Mouse (Mus musculus) midbrain, embryonic 13.5 days (tissue): Measurements from ENCODE around the gene Comt. TPM values are rescaled to one million over a fixed set of nuclear protein-coding genes. Genes with fewer than 3 reads are reported as not detected.

Experiments used
- ATAC-seq: fragments of 200-750 bp; cut with Nextera tagmentation; 2 replicates; pipeline ENCODE4 v1.8.0; 2017; ENCODE audit warnings: mild to moderate bottlenecking, moderate TSS enrichment, moderate library complexity
- H3K27ac ChIP-seq: fragments of 300-500 bp; sonication (generic); 2 replicates; pipeline ENCODE4 v1.5.1; 2015; ENCODE audit warnings: inconsistent platforms, mild to moderate bottlenecking, moderate library complexity
- H3K27me3 ChIP-seq: fragments of 300-500 bp; sonication (generic); 2 replicates; pipeline ENCODE4 v1.6.1; 2015; ENCODE audit warnings: mild to moderate bottlenecking, inconsistent platforms
- H3K36me3 ChIP-seq: fragments of 300-500 bp; sonication (generic); 2 replicates; pipeline ENCODE4 v1.6.1; 2015; ENCODE audit warnings: mild to moderate bottlenecking, inconsistent platforms
- H3K4me1 ChIP-seq: fragments of 300-500 bp; sonication (generic); replicated peaks from 2 replicates; pipeline ENCODE4 v1.6.1; 2015; ENCODE audit warnings: inconsistent platforms
- H3K4me2 ChIP-seq: fragments of 300-500 bp; sonication (generic); replicated peaks from 2 replicates; pipeline ENCODE4 v1.6.1; 2015; ENCODE audit warnings: moderate library complexity, mild to moderate bottlenecking, inconsistent platforms
- H3K4me3 ChIP-seq: fragments of 300-500 bp; sonication (generic); replicated peaks from 2 replicates; pipeline ENCODE4 v1.5.1; 2015; ENCODE audit warnings: mild to moderate bottlenecking, inconsistent platforms
- H3K9ac ChIP-seq: fragments of 300-500 bp; sonication (generic); replicated peaks from 2 replicates; pipeline ENCODE4 v1.6.1; 2015; ENCODE audit warnings: mild to moderate bottlenecking, inconsistent platforms
- H3K9me3 ChIP-seq: fragments of 300-500 bp; sonication (generic); 2 replicates; pipeline ENCODE4 v1.6.1; 2016; ENCODE audit warnings: mild to moderate bottlenecking, inconsistent platforms
- WGBS: fragments of 180-500 bp; shearing (Covaris S2); methylation state at CpG from one replicate; pipeline ENCODE4 v1.1.7; 2015; 5-methylcytosine and 5-hydroxymethylcytosine counted together
- polyA plus RNA-seq: library from polyadenylated mRNA; unstranded; fragments of >200 nt; fragmentation: Nextera tagmentation; extraction: Ambion mirVana; gene quantifications from 2 replicates; pipeline ENCODE4 v1.2.1, GENCODE M21; 2015

Gene Comt
- polyA plus RNA-seq, 1 experiment from 2014 or later = 78.8 TPM

DNA sequence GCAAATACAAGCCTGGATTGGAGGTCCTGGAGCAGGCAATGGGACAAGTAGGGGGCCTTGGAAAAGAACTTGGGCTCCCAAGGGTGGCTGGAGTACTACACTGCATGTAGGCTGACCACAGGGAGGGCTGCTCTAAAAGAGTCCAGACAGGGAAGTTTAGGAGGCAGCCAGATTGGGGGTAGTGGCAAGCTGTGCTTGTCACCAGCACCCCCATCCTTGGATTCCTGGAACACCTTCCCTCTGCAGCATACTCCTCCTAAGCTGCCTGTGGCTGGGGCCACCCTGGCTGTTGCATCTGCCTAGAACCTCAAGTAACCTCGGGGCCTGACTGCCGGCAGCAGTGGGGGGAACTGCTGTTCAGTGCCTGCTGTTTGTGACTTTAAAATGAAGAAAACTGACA is 20.8 kb downstream of the Comt start:
- Histone ChIP-seq H3K4me2 (no peak overlapping the region), H3K27ac (peak overlapping the region; percentile 69), H3K36me3 (peaks cover 88% of the 10 kb centered on the region), H3K27me3 (no peaks in the 10 kb centered on the region), H3K4me1 (peaks cover 39% of the 10 kb centered on the region), H3K4me3 (no peak overlapping the region), H3K9me3 (no peaks in the 10 kb centered on the region), H3K9ac (0 out of 2 replicates have a peak overlapping the region, but pooled peaks have one; percentile 16)
- no peak for ATAC-seq
- WGBS = 59% methylated on average over 2 of the region's 2 CpGs

DNA sequence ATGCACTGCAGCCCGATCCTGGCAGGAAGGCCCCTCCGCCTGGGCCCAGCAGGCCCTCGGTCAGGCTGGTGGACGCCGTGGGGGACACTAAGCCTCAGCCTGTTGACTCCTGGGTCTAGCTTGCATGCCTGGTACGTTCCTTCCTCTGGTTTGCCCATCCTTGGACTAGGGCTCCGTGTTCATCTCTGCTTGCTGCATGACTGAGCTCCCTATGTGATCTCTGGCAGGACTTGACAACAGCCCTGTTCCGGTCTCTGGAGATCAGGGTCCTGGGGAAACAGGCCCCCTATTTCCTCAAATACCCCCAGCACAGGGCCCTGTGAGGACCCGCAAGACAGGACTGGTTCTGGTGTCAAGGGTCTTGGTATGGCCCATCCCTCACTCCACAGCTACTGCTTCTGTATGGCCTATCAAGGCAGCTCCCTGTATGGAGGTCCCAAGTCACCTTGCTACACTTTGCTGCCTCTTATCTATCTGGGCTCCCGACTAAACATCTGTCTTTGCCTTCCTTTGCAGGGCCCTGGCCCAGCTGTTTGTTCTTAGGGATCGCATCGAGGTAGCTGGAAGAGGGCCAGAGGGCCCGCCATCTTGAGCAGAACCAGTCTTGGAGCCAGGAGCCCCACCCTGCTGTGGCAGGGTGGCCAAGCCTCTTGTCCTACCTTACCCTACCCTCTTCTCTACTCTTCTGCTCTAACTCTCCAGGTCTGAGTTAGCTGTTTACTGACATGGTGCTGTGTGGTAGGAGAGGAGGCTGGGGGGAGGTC is 21.4 kb downstream of the Comt start:
- Histone ChIP-seq H3K4me1 (peaks cover 39% of the 10 kb centered on the region), H3K9me3 (no peaks in the 10 kb centered on the region), H3K9ac (no peak overlapping the region), H3K36me3 (peaks cover 85% of the 10 kb centered on the region), H3K4me2 (no peak overlapping the region), H3K27ac (peak overlapping the region; percentile 69), H3K4me3 (no peak overlapping the region), H3K27me3 (no peaks in the 10 kb centered on the region)
- ATAC-seq = no peak
- 88% methylated on average over 13 of the region's 13 CpGs for WGBS

DNA sequence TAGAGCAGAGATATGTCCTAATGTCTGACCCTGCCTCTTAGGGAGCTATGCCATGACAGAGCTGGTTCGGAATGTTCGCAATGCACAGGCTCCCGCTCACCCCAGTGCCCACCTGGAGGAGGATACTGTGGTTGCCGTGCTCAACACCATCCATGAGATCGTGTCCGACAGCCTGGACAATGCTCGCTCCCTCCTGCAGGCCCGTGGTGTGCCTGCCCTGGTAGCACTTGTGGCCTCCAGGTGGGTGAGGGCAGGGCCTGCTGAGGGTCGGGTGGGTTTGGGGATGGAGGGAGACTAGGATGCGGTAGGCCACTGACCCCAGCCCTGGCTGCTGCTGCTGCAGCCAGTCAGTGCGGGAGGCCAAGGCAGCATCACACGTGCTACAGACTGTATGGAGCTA is 23.4 kb downstream of the Comt start:
- 91% methylated on average over 12 of the region's 12 CpGs for WGBS
- peaks cover 44% of the 10 kb centered on the region for H3K4me1 ChIP-seq

DNA sequence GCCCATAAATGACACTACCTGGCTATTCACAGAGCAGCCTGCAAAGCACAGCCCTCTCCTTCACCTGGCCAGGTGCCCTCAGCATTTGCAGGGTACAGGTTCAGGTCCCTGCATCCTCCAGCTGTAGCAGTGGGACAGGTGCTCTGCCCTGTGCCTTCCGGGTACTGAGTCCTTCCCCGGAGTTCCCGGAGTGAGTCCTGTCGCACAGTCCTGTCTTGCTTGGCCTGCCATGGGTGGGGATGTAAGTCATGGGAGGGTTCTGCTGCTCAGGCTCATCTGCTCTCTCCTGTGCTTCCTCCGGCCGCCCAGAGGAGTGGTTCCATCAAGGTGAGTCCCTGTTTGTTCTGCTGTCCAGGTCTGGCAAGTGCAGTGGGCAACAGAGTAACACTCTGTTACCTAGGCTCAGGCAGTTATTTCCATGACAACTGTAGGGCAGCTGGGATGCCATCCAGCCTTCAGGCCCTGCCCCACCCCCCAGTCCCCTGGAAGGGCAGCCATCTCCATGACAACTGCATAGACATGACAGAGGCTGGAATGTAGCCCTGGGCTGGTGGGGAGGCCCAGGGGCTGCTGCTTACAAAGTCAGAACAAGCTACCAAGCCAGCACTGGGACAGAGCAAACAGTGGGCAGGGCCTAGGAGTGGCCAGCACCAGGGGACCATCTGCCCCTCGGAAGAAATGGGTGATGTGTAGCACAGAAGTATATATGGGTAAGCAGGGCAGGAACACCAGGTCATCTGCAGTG is 26.0 kb downstream of the Comt start:
- peak overlapping the region; percentile 58 for H3K9ac ChIP-seq
- H3K36me3 ChIP-seq = peaks cover 90% of the 10 kb centered on the region
- no peaks in the 10 kb centered on the region for H3K27me3 ChIP-seq
- H3K4me2 ChIP-seq = peak overlapping the region; percentile 34
- peak; percentile 90 for ATAC-seq
- H3K4me3 ChIP-seq = 0 out of 2 replicates have a peak overlapping the region, but pooled peaks have one; percentile 3
- peak overlapping the region; percentile 91 for H3K27ac ChIP-seq
- H3K9me3 ChIP-seq = no peaks in the 10 kb centered on the region
- H3K4me1 ChIP-seq = peaks cover 54% of the 10 kb centered on the region
- 9% methylated on average over 7 of the region's 7 CpGs for WGBS

More for the DNA sequence above, 23.4 kb downstream of the Comt start:
- no peak overlapping the region for H3K4me2 ChIP-seq
- H3K4me3 ChIP-seq = no peak overlapping the region
- no peaks in the 10 kb centered on the region for H3K9me3 ChIP-seq
- H3K27ac ChIP-seq = no peak overlapping the region
- H3K9ac ChIP-seq = no peak overlapping the region
- H3K27me3 ChIP-seq = no peaks in the 10 kb centered on the region
- ATAC-seq = no peak
- peaks cover 91% of the 10 kb centered on the region for H3K36me3 ChIP-seq

DNA sequence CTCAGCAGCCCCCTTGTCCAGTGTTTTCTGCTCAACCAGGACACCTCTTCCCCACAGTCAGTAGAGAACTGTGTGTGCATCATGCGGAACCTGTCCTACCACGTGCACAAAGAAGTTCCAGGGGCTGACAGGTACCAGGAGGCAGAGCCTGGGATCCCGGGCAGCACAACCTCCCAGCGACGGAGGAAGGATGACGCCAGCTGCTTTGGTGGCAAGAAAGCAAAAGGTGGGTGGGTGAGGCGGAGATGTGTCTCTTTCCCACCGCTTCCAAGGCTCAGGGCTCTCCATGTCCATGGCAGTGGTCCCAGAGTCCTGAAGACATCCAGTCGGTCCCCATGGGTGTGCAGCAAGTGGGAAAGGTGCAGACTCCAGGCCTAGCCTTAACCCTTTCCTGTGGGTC is 26.6 kb downstream of the Comt start:
- H3K9me3 ChIP-seq = no peaks in the 10 kb centered on the region
- H3K27ac ChIP-seq = peak overlapping the region; percentile 91
- peak overlapping the region; percentile 58 for H3K9ac ChIP-seq
- no peak overlapping the region for H3K4me3 ChIP-seq
- H3K4me2 ChIP-seq = peak overlapping the region; percentile 34
- H3K4me1 ChIP-seq = peaks cover 56% of the 10 kb centered on the region
- 0 out of 2 replicates have a peak, but pooled peaks have one; percentile 0 for ATAC-seq
- H3K36me3 ChIP-seq = peaks cover 83% of the 10 kb centered on the region
- no peaks in the 10 kb centered on the region for H3K27me3 ChIP-seq
- 47% methylated on average over 9 of the region's 9 CpGs for WGBS

DNA sequence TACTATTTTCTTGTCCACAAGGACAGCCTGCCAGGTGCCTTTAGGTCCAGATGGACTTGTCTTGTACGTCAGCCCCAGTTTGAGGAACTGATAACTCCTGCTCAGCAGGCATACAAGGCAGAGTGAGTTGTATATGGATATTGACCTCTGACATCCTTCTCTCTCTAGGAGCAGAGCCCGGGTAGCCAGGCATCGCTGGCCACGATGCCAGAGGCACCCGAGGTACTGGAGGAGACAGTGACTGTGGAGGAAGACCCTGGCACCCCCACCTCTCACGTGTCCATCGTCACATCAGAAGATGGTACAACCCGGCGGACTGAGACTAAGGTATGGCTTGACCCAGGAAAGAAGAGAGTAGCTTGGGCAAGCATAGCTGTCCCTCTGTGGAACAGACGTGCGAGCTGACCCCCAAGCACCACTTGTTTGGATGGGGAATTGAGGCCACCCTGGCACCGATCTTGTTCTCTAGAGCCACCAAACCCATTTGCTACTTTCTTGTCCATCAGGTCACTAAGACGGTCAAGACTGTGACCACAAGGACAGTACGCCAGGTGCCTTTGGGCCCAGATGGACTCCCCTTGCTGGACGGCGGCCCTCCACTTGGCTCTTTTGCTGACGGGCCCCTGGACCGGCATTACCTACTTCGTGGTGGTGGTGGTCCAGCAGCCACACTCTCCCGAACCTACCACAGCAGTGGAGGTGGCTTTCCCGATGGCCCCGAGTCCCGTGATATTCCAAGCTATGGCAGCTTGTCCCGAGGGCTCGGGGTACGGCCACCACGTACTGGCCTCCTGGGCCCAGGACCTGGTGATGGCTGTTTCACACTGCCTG is 29.6 kb downstream of the Comt start:
- Histone ChIP-seq H3K4me1 (peaks cover 82% of the 10 kb centered on the region), H3K4me3 (no peak overlapping the region), H3K9ac (0 out of 2 replicates have a peak overlapping the region, but pooled peaks have one; percentile 16), H3K4me2 (no peak overlapping the region), H3K9me3 (no peaks in the 10 kb centered on the region), H3K27ac (peak overlapping the region; percentile 78), H3K36me3 (peaks cover 53% of the 10 kb centered on the region), H3K27me3 (no peaks in the 10 kb centered on the region)
- WGBS = 95% methylated on average over 27 of the region's 27 CpGs
- ATAC-seq = no peak

DNA sequence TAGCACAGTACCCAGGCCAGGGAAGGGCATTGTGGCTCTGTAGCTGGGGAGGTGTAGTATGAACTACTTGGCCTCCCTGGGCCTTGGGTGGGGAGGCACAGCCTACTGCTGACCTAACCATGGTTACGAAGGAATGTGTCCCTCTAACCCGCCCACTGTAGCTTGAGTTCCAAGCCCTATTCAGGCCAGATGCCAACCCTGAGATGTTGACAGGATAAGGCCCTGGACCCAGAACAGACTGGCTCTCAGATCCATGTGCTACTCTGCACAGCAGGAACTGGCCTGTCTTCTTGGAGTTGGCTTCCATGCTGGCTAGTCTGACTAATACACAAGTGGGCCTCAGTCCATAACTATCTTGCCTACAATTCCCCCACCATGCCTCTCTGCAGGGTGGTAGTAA is 30.5 kb downstream of the Comt start:
- Histone ChIP-seq H3K4me2 (peak overlapping the region; percentile 87), H3K9ac (peak overlapping the region; percentile 44), H3K36me3 (peaks cover 45% of the 10 kb centered on the region), H3K27me3 (no peaks in the 10 kb centered on the region), H3K4me3 (peak overlapping the region; percentile 8; the same call in 1 of the 2 replicates), H3K4me1 (peaks cover 78% of the 10 kb centered on the region), H3K27ac (peak overlapping the region; percentile 78), H3K9me3 (no peaks in the 10 kb centered on the region)
- ATAC-seq = no peak
- 45% methylated on average over 2 of the region's 2 CpGs for WGBS

DNA sequence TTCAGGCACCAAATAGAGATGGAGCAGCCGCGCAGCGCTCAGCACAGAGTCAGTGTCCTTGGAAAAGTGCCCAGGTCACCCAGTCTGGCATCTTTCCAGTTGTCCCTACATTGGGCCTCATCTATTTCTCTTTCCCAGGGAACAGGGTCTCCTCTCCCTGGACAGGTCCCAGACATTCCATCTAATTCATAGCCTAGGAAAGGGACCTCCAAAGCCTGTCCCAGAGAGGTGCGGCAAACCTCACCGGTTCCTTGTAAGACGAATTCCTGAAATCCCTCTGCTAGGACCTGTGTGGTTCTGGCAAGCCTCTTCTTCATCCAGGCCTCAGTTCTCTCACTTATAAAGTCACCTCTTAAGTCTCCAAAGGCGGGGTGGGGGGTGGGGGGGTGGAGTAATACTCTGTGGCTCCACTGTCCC is 31.0 kb downstream of the Comt start:
- Histone ChIP-seq H3K27me3 (no peaks in the 10 kb centered on the region), H3K9me3 (no peaks in the 10 kb centered on the region), H3K27ac (peak overlapping the region; percentile 78), H3K4me3 (peak overlapping the region; percentile 8; the same call in 1 of the 2 replicates), H3K36me3 (peaks cover 44% of the 10 kb centered on the region), H3K4me1 (peaks cover 72% of the 10 kb centered on the region), H3K9ac (peak overlapping the region; percentile 44), H3K4me2 (peak overlapping the region; percentile 87)
- WGBS = 15% methylated on average over 6 of the region's 7 CpGs
- ATAC-seq = no peak; the same call in none of the 2 replicates

DNA sequence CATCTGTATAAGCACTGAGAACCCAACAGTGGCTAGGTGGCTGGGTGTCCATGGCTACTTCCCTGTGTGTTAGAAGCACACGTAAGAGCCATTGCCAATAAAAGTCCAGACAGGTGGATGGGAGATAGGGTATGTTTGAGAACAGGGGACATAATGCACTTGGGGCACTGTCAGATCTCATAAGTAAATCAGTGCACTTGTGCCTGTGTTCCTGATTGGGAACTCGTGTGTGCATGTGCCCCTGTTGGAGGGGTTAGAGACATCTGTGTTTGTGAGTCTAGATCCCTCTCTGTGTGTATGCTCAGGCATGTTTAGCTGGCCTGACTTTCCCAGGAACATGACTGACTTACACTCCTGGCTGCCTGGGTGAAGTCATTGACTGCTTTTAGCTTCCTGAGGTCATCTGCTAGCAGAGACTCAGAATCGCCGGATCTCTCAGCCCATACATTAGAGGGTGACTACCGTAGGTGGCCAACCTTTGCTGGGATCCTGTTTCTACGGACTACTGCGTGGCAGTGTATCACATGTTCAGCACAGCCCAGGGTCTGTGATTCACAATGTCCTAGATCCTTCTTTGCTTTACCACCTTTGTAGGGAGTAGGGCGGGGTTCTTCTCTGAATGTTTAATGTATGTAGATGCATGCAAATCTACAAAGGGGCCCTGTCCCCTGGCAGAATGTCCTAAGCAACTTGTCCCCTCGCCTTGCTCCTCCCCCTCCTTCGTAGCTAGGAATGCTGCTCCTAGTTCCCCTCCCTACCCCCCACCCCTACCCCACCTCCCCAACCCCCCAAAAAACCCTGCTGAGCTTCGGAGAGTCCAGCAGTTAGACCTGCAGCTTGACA is 31.7 kb downstream of the Comt start:
- Histone ChIP-seq H3K4me2 (peak overlapping the region; percentile 87), H3K9ac (peak overlapping the region; percentile 33; the same call in 1 of the 2 replicates), H3K27ac (peak overlapping the region; percentile 96), H3K27me3 (no peaks in the 10 kb centered on the region), H3K4me1 (peaks cover 66% of the 10 kb centered on the region), H3K36me3 (peaks cover 42% of the 10 kb centered on the region), H3K9me3 (no peaks in the 10 kb centered on the region), H3K4me3 (peak overlapping the region; percentile 16)
- ATAC-seq = peak; percentile 19
- 11% methylated on average over 11 of the region's 11 CpGs for WGBS

DNA sequence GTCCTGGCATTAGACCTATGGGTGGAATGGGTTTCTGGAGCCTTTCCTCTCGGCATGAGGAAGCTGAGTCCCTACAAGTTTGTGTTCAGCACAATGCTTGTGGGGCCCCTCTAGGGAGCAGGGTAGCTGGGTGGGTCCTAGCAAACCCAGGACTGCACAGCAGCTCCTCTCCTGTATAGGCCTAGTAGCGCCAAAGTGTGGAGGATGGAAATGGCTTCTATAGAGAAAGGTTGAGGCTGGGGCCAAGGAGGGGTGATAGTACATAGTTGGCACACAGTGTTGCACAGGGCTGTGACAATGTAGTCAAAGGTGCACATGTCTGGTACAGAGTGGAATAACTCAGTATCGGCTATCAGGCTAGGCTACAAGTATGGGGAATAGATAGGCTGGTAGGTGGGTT is 32.6 kb downstream of the Comt start:
- H3K9me3 ChIP-seq = no peaks in the 10 kb centered on the region
- 55% methylated on average over 3 of the region's 3 CpGs for WGBS
- H3K27ac ChIP-seq = peak overlapping the region; percentile 96
- H3K36me3 ChIP-seq = peaks cover 36% of the 10 kb centered on the region
- H3K27me3 ChIP-seq = no peaks in the 10 kb centered on the region
- no peak for ATAC-seq
- H3K4me1 ChIP-seq = peaks cover 60% of the 10 kb centered on the region
- peak overlapping the region; percentile 94 for H3K9ac ChIP-seq
- peak overlapping the region; percentile 88 for H3K4me3 ChIP-seq
- peak overlapping the region; percentile 87 for H3K4me2 ChIP-seq

DNA sequence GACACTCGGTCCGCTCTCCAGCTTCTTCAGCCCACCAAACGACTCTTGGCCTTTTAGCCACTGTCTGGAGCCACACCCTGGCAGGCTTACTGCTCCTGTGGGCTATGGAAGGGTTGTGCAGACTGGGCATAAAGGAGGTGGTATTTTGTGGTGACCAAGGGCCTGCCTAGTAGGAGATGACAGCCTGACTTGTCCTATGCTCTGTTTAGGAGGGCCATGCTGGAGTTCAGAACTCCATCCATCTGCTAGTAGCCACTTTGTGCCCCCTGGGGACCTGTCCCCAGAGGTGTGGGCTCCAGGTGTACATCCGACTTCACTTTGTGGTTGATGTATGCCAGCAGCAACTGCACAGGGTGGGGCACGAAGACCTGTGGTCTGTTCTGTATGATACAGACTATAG is 33.1 kb downstream of the Comt start:
- no peaks in the 10 kb centered on the region for H3K9me3 ChIP-seq
- WGBS = 43% methylated on average over 5 of the region's 5 CpGs
- no peaks in the 10 kb centered on the region for H3K27me3 ChIP-seq
- peak overlapping the region; percentile 88 for H3K4me3 ChIP-seq
- H3K27ac ChIP-seq = peak overlapping the region; percentile 96
- H3K9ac ChIP-seq = peak overlapping the region; percentile 94
- peaks cover 32% of the 10 kb centered on the region for H3K36me3 ChIP-seq
- peaks cover 60% of the 10 kb centered on the region for H3K4me1 ChIP-seq
- peak; percentile 7; the same call in 1 of the 2 replicates for ATAC-seq
- H3K4me2 ChIP-seq = peak overlapping the region; percentile 87
